Mouse (Mus musculus) liver, embryonic 14.5 days (tissue): ENCODE data around the gene Lcn2. TPM values are rescaled to one million over a fixed set of nuclear protein-coding genes. Genes with fewer than 3 reads are reported as not detected.

Source experiments
- ATAC-seq: fragments of 200-750 bp; cut with Nextera tagmentation; 2 replicates; pipeline ENCODE4 v1.8.0; 2017; ENCODE audit warnings: moderate number of reproducible peaks, mild to moderate bottlenecking, moderate library complexity; ENCODE audit not compliant: insufficient read depth
- DNase-seq, 3 experiments: peaks; one replicate each; pipeline ENCODE4 v3.0.0-alpha.2; 2012 to 2013; ENCODE audit warnings: low read depth in 3 of 3, low spot score in 3 of 3
- H3K27ac ChIP-seq: fragments of 300-500 bp; sonication (generic); 2 replicates; pipeline ENCODE4 v1.5.1; 2014; ENCODE audit warnings: moderate library complexity, mild to moderate bottlenecking, control low read depth, inconsistent platforms
- H3K27me3 ChIP-seq: fragments of 300-500 bp; sonication (generic); 2 replicates; pipeline ENCODE4 v1.6.1; 2014; ENCODE audit warnings: mild to moderate bottlenecking, low read length, moderate library complexity; ENCODE audit not compliant: control insufficient read depth, insufficient read depth
- H3K36me3 ChIP-seq: fragments of 300-500 bp; sonication (generic); replicated peaks from 2 replicates; pipeline ENCODE4 v1.6.1; 2014; ENCODE audit warnings: low read depth; ENCODE audit not compliant: control insufficient read depth, insufficient read depth
- H3K4me1 ChIP-seq, 2 experiments: fragments of 200-500 bp in 1 of 2; fragments of 300-500 bp in 1 of 2; sonication (generic) in 1 of 2; replicated peaks; 2 replicates each; pipeline ENCODE4 v1.6.1; 2012 to 2014; ENCODE audit warnings: antibody characterized with exemption in 1 of 2, inconsistent platforms in 1 of 2, low read length in 1 of 2; ENCODE audit not compliant: control insufficient read depth in 2 of 2, insufficient read depth in 2 of 2
- H3K4me2 ChIP-seq: fragments of 300-500 bp; sonication (generic); 2 replicates; pipeline ENCODE4 v1.6.1; 2014; ENCODE audit warnings: low read depth, mild to moderate bottlenecking, control low read depth, moderate library complexity
- H3K4me3 ChIP-seq, 2 experiments: fragments of 200-500 bp in 1 of 2; fragments of 300-500 bp in 1 of 2; sonication (generic) in 1 of 2; 2 replicates each; pipeline ENCODE4 v1.5.1; 2012 to 2014; ENCODE audit warnings: low read depth in 2 of 2, low read length in 2 of 2, mild to moderate bottlenecking in 2 of 2, control low read depth in 1 of 2, inconsistent platforms in 1 of 2, moderate library complexity in 1 of 2; ENCODE audit not compliant: insufficient read depth in 1 of 2
- H3K9ac ChIP-seq: fragments of 300-500 bp; sonication (generic); replicated peaks from 2 replicates; pipeline ENCODE4 v1.6.1; 2014; ENCODE audit warnings: mild to moderate bottlenecking, control low read depth, moderate library complexity
- H3K9me3 ChIP-seq: fragments of 300-500 bp; sonication (generic); 2 replicates; pipeline ENCODE4 v1.6.1; 2016; ENCODE audit warnings: low read length, mixed read lengths; ENCODE audit not compliant: control insufficient read depth
- CTCF ChIP-seq: IDR thresholded peaks from 2 replicates; pipeline ENCODE4 v1.5.1; 2016; ENCODE audit warnings: antibody characterized with exemption, low read depth, control low read depth
- EP300 ChIP-seq: IDR thresholded peaks from 2 replicates; pipeline ENCODE4 v1.6.1; 2016; ENCODE audit warnings: antibody characterized with exemption, low read depth
- WGBS: fragments of 180-500 bp; shearing (Covaris S2); extraction: QIAGEN DNeasy Blood & Tissue Kit; methylation state at CpG from one replicate; pipeline ENCODE4 v1.1.7; 2014; ENCODE audit not compliant: insufficient replicate concordance; 5-methylcytosine and 5-hydroxymethylcytosine counted together
- polyA plus RNA-seq, 2 experiments: library from polyadenylated mRNA; depleted of rRNA in 1 of 2; stranded (reverse) in 1 of 2; unstranded in 1 of 2; fragments of >200 nt; fragmentation: Nextera tagmentation in 1 of 2; extraction: Ambion mirVana in 1 of 2; gene quantifications; 2 replicates each; pipeline versions ENCODE4 v1.2.1 to v1.2.3; 2012 to 2014

The Lcn2 gene
- polyA plus RNA-seq, 2 experiments: 29.8 to 65.1 TPM

DNA sequence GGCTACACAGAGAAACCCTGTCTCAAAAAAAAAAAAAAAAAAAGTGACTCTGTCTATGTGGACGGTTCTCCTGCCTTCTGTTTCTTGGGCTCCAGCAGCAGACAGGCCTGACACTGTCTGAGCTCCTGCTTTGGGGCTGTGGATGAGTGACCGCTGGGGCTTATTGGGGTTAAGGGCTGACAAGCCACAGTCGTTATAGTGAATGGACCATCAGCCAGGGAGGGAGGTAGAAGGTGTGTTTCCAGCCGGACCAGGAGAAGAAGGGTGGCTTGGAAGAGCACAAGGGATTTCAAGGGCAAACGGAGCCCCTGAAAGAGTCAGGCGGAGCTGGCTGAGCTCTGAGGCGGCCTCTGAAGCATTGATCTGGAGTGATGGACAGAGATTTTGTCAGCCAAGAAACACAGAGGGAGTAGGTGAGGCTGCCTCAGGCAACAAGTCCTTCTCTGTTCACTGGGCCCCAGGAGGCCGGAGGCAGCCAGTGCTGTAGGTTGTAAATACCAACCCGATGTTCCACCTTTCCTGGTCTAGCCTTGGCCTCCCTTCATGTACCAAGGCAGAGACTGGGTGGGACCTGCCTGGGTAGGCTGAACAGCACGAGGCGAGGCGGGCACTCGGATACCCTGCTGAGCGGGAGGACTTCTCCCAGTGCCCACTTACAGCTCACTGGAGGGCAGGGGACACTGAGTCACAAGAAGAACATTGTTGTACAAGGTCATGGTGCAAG is 43.3 kb downstream of the Lcn2 start:
- DNase-seq (no peak), ATAC-seq (no peak)
- no peaks in the 10 kb centered on the region for H3K4me1 ChIP-seq
- no peaks in the 10 kb centered on the region for H3K27me3 ChIP-seq
- no peak overlapping the region for H3K4me2 ChIP-seq
- H3K9me3 ChIP-seq: no peaks in the 10 kb centered on the region
- H3K9ac ChIP-seq: no peak overlapping the region
- H3K27ac ChIP-seq: no peak overlapping the region
- H3K4me3 ChIP-seq: no peak overlapping the region
- 60% methylated on average over 14 of the region's 14 CpGs for WGBS
- TF ChIP-seq EP300 (no peak), CTCF (no peak)
- H3K36me3 ChIP-seq: no peaks in the 10 kb centered on the region

DNA sequence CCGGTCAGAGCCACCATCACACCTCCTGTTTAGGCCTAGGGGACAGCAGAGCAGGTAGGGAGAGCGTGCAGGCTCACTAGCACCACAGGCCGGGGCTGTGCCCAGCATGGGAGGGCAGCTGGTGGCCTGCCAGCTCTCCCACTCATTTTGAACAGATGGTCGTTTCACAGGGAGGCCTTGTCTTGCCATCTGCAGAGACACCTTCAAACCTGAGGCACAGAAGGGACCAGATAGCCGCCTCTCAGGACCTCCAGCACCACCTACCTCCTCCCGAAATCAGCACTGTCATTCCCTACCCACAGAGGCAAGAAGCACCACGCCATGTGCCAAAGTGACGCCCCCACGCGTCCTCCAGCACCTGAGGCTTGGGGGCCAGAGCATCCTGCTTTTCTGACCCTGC is 44.0 kb downstream of the Lcn2 start:
- H3K4me2 ChIP-seq: no peak overlapping the region
- H3K27me3 ChIP-seq: no peaks in the 10 kb centered on the region
- H3K36me3 ChIP-seq: no peaks in the 10 kb centered on the region
- H3K9me3 ChIP-seq: no peaks in the 10 kb centered on the region
- no peak overlapping the region for H3K27ac ChIP-seq
- WGBS: 56% methylated on average over 10 of the region's 10 CpGs
- DNase-seq (no peak), ATAC-seq (no peak)
- TF ChIP-seq EP300 (no peak), CTCF (no peak)
- no peak overlapping the region for H3K9ac ChIP-seq
- H3K4me3 ChIP-seq: no peak overlapping the region
- no peaks in the 10 kb centered on the region for H3K4me1 ChIP-seq

DNA sequence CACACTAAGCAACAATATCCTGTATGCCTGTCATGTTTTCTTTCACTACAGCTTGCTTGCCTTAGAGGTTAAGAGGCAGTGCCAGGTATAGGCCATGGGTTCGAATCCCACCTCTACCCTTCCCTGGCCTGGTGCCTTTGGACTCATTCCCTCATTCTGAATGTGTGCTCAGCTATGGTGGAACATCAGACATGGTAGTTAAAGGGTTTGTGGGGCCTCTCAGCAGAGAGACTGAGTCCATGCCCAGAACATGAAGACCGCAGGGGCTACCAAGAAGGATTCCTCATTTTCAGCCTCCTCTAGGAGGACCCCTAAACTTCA is 44.7 kb downstream of the Lcn2 start:
- DNase-seq (no peak), ATAC-seq (no peak)
- WGBS: 56% methylated on average over 2 of the region's 2 CpGs
- H3K27me3 ChIP-seq: no peaks in the 10 kb centered on the region
- no peak overlapping the region for H3K4me3 ChIP-seq
- H3K27ac ChIP-seq: no peak overlapping the region
- no peaks in the 10 kb centered on the region for H3K9me3 ChIP-seq
- H3K4me1 ChIP-seq: no peaks in the 10 kb centered on the region
- no peak overlapping the region for H3K9ac ChIP-seq
- no peaks in the 10 kb centered on the region for H3K36me3 ChIP-seq
- TF ChIP-seq CTCF: no peak
- TF ChIP-seq EP300: no peak
- H3K4me2 ChIP-seq: no peak overlapping the region

DNA sequence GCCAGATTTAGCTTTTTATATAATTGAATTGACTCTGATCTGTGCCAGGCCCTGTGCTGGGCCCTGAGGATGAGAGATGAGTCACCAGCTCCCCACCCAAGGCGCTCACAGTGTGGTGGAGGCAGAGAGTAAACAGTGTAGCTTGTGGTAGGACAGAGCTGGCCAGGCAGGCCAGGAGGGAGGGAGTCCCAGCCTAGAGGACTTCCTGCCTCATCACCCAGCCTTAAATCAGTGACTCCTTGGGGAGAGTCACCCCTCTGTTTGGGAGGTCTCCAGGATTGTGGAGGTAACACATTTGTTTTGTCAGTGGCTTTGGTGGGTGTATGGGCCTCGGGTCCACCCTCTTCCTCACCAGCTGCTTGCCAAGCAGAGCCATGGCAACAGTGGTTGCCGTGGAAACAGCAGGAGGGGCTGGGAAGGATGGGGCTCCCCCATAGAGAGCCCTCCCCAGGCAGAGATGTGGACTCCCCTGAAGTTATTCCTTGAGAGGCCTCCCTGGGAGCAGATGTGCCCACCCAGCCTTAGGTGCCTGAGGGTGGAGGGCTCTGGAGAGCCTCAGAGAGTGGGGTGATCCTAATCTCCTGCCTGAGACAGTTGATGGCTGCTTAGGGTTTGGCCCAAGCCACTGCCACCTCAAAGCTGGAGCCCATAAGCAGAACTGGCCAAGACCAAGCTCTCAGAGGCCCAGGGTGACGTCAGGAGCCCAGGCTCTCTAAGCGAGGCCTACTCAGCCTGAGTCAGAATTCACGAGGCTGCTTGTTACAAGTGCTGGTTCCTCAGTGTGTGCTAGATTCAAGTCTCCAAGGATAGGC is 45.3 kb downstream of the Lcn2 start:
- Histone ChIP-seq H3K9me3 (no peaks in the 10 kb centered on the region), H3K4me1 (no peaks in the 10 kb centered on the region), H3K27me3 (no peaks in the 10 kb centered on the region), H3K27ac (no peak overlapping the region), H3K9ac (no peak overlapping the region), H3K36me3 (no peaks in the 10 kb centered on the region), H3K4me2 (no peak overlapping the region), H3K4me3 (no peak overlapping the region)
- DNase-seq (no peak), ATAC-seq (no peak)
- WGBS: 55% methylated on average over 6 of the region's 6 CpGs
- no peak for TF ChIP-seq EP300
- TF ChIP-seq CTCF: no peak

DNA sequence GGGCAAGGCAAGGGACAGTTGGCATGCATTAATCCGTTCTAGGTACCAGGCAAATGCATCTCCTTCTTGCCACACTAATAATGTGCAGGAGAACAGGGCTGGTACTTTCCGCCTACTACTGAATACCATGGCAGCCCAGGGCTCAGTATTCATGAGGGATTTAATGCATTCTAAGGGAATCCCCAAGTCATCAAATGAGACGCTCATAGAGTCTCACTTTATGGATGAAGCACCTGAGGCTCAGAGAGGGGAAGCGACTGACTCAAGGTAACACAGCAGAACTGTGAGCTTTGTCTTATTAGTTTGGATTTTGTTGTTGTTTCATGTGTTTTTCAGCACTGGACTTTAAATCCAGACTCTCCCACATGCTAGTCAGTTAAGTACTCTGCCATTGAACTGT is 46.0 kb downstream of the Lcn2 start:
- DNase-seq: no peak
- no peaks in the 10 kb centered on the region for H3K4me1 ChIP-seq
- H3K27ac ChIP-seq: no peak overlapping the region
- no peak overlapping the region for H3K4me3 ChIP-seq
- no peak overlapping the region for H3K9ac ChIP-seq
- H3K36me3 ChIP-seq: no peaks in the 10 kb centered on the region
- no peaks in the 10 kb centered on the region for H3K27me3 ChIP-seq
- TF ChIP-seq CTCF: no peak
- no peak for TF ChIP-seq EP300
- no peak for ATAC-seq
- 57% methylated on average over 4 of the region's 4 CpGs for WGBS
- H3K9me3 ChIP-seq: no peaks in the 10 kb centered on the region
- no peak overlapping the region for H3K4me2 ChIP-seq
